Mouse (Mus musculus) ES-Bruce4 (cell line): ENCODE measurements at regions not wholly inside any gene's neighbourhood (a gene's known extent, or its start where the extent isn't known, plus 50 kb on each side); places are given as distances from the start of the nearest gene placed in this dataset.

Experiments
- CTCF ChIP-seq: IDR thresholded peaks from one replicate; pipeline ENCODE4 v1.8.1; 2011; ENCODE audit warnings: low read depth, low read length
- EP300 ChIP-seq: IDR thresholded peaks from 2 replicates; pipeline ENCODE4 v1.6.1; 2011; ENCODE audit warnings: low read depth, low read length; ENCODE audit not compliant: insufficient read depth
- POLR2A ChIP-seq: IDR thresholded peaks from one replicate; pipeline ENCODE4 v1.8.1; 2011; ENCODE audit warnings: low read length; ENCODE audit not compliant: insufficient read depth

GRCm38 (mm10) chr11:43952151-43952550, 51.1 kb upstream of the Adra1b start:
- TF ChIP-seq CTCF, result no peak
- TF ChIP-seq EP300, result 0 out of 2 replicates have a peak, but pooled peaks have one; percentile 32
- TF ChIP-seq POLR2A, result no peak
